Mouse (Mus musculus): ENCODE results near the gene Rab11fip4. TPM values are rescaled to one million over a fixed set of nuclear protein-coding genes. Genes with fewer than 3 reads are reported as not detected.

Gene Rab11fip4
- polyA plus RNA-seq, 1 experiment from 2014 or later, result 18.6 TPM

GRCm38 (mm10) chr11:79722811-79723210, 131.8 kb downstream of the Rab11fip4 start:
- H3K4me3 ChIP-seq, result no peak overlapping the region
- H3K36me3 ChIP-seq, result no peaks in the 10 kb centered on the region
- H3K9me3 ChIP-seq (replicated peaks), result no peaks in the 10 kb centered on the region
- 83% methylated on average over 5 of the region's 5 CpGs for WGBS
- no peak overlapping the region for H3K27ac ChIP-seq (replicated peaks)
- no peaks in the 10 kb centered on the region for H3K27me3 ChIP-seq (ENCODE audit: low read depth, poor library complexity, severe bottlenecking)
- no peak for DNase-seq (ENCODE audit: low spot score)
- peaks cover 15% of the 10 kb centered on the region for H3K4me1 ChIP-seq

GRCm38 (mm10) chr11:79725005-79725404, 134.0 kb downstream of the Rab11fip4 start:
- no peak for DNase-seq (ENCODE audit: low spot score)
- no peaks in the 10 kb centered on the region for H3K36me3 ChIP-seq
- H3K4me1 ChIP-seq, result peaks cover 8% of the 10 kb centered on the region
- no peak overlapping the region for H3K4me3 ChIP-seq
- no peaks in the 10 kb centered on the region for H3K27me3 ChIP-seq (ENCODE audit: low read depth, poor library complexity, severe bottlenecking)
- WGBS, result 93% methylated on average over 6 of the region's 6 CpGs
- no peak overlapping the region for H3K27ac ChIP-seq (replicated peaks)
- no peaks in the 10 kb centered on the region for H3K9me3 ChIP-seq (replicated peaks)

GRCm38 (mm10) chr11:79729231-79730047, 138.4 kb downstream of the Rab11fip4 start:
- H3K4me1 ChIP-seq, result no peaks in the 10 kb centered on the region
- 91% methylated on average over 13 of the region's 13 CpGs for WGBS
- H3K27me3 ChIP-seq (ENCODE audit: low read depth, poor library complexity, severe bottlenecking), result no peaks in the 10 kb centered on the region
- H3K27ac ChIP-seq (replicated peaks), result 0 out of 2 replicates have a peak overlapping the region, but pooled peaks have one; percentile 29
- 0 out of 2 replicates have a peak, but pooled peaks cover 2% of the 10 kb centered on the region for H3K36me3 ChIP-seq
- no peak overlapping the region for H3K4me3 ChIP-seq
- no peak for DNase-seq (ENCODE audit: low spot score)
- H3K9me3 ChIP-seq (replicated peaks), result no peaks in the 10 kb centered on the region

GRCm38 (mm10) chr11:79730462-79730861, 139.4 kb downstream of the Rab11fip4 start:
- no peak for DNase-seq (ENCODE audit: low spot score)
- Histone ChIP-seq H3K9me3 (replicated peaks) (no peaks in the 10 kb centered on the region), H3K27ac (replicated peaks) (no peak overlapping the region), H3K36me3 (0 out of 2 replicates have a peak, but pooled peaks cover 2% of the 10 kb centered on the region), H3K27me3 (ENCODE audit: low read depth, poor library complexity, severe bottlenecking) (no peaks in the 10 kb centered on the region), H3K4me3 (no peak overlapping the region), H3K4me1 (no peaks in the 10 kb centered on the region)
- 77% methylated on average over 2 of the region's 2 CpGs for WGBS

GRCm38 (mm10) chr11:79731476-79731875, 140.5 kb downstream of the Rab11fip4 start:
- 92% methylated on average over 5 of the region's 5 CpGs for WGBS
- Histone ChIP-seq H3K27me3 (ENCODE audit: low read depth, poor library complexity, severe bottlenecking) (no peaks in the 10 kb centered on the region), H3K4me3 (no peak overlapping the region), H3K36me3 (0 out of 2 replicates have a peak, but pooled peaks cover 2% of the 10 kb centered on the region), H3K4me1 (peaks cover 5% of the 10 kb centered on the region; the same call in 1 of the 2 replicates), H3K27ac (replicated peaks) (no peak overlapping the region), H3K9me3 (replicated peaks) (no peaks in the 10 kb centered on the region)
- no peak for DNase-seq (ENCODE audit: low spot score)

GRCm38 (mm10) chr11:79733013-79733412, 142.0 kb downstream of the Rab11fip4 start:
- Histone ChIP-seq H3K4me1 (peaks cover 20% of the 10 kb centered on the region), H3K9me3 (replicated peaks) (no peaks in the 10 kb centered on the region), H3K27me3 (ENCODE audit: low read depth, poor library complexity, severe bottlenecking) (no peaks in the 10 kb centered on the region), H3K4me3 (no peak overlapping the region), H3K27ac (replicated peaks) (no peak overlapping the region), H3K36me3 (0 out of 2 replicates have a peak, but pooled peaks cover 2% of the 10 kb centered on the region)
- 91% methylated on average over 6 of the region's 6 CpGs for WGBS
- no peak for DNase-seq (ENCODE audit: low spot score)

- Histone ChIP-seq H3K27ac (replicated peaks) (peak overlapping the region; percentile 50; the same call in 1 of the 2 replicates), H3K4me3 (no peak overlapping the region), H3K36me3 (0 out of 2 replicates have a peak, but pooled peaks cover 2% of the 10 kb centered on the region), H3K4me1 (peaks cover 28% of the 10 kb centered on the region), H3K9me3 (replicated peaks) (no peaks in the 10 kb centered on the region), H3K27me3 (ENCODE audit: low read depth, poor library complexity, severe bottlenecking) (no peaks in the 10 kb centered on the region)
- 92% methylated on average over 15 of the region's 15 CpGs for WGBS
- DNase-seq (ENCODE audit: low spot score), result no peak
Measured at GRCm38 (mm10) chr11:79736232-79737006, 145.4 kb downstream of the Rab11fip4 start.

GRCm38 (mm10) chr11:79737126-79737697, 146.2 kb downstream of the Rab11fip4 start:
- DNase-seq (ENCODE audit: low spot score), result no peak
- H3K27ac ChIP-seq (replicated peaks), result peak overlapping the region; percentile 50
- H3K4me3 ChIP-seq, result no peak overlapping the region
- no peaks in the 10 kb centered on the region for H3K36me3 ChIP-seq
- peaks cover 28% of the 10 kb centered on the region for H3K4me1 ChIP-seq
- WGBS, result 70% methylated on average over 12 of the region's 12 CpGs
- no peaks in the 10 kb centered on the region for H3K9me3 ChIP-seq (replicated peaks)
- H3K27me3 ChIP-seq (ENCODE audit: low read depth, poor library complexity, severe bottlenecking), result no peaks in the 10 kb centered on the region

- H3K27ac ChIP-seq (replicated peaks), result no peak overlapping the region
- H3K9me3 ChIP-seq (replicated peaks), result no peaks in the 10 kb centered on the region
- WGBS, result 89% methylated on average over 6 of the region's 6 CpGs
- H3K4me3 ChIP-seq, result no peak overlapping the region
- H3K36me3 ChIP-seq, result no peaks in the 10 kb centered on the region
- H3K4me1 ChIP-seq, result peaks cover 28% of the 10 kb centered on the region
- H3K27me3 ChIP-seq (ENCODE audit: low read depth, poor library complexity, severe bottlenecking), result no peaks in the 10 kb centered on the region
- DNase-seq (ENCODE audit: low spot score), result no peak
Measured at GRCm38 (mm10) chr11:79737865-79738502, 147.0 kb downstream of the Rab11fip4 start.

GRCm38 (mm10) chr11:79738725-79739558, 147.9 kb downstream of the Rab11fip4 start:
- 76% methylated on average over 19 of the region's 19 CpGs for WGBS
- Histone ChIP-seq H3K9me3 (replicated peaks) (no peaks in the 10 kb centered on the region), H3K36me3 (no peaks in the 10 kb centered on the region), H3K4me3 (no peak overlapping the region), H3K27me3 (ENCODE audit: low read depth, poor library complexity, severe bottlenecking) (no peaks in the 10 kb centered on the region), H3K27ac (replicated peaks) (peak overlapping the region; percentile 50; the same call in 1 of the 2 replicates), H3K4me1 (peaks cover 28% of the 10 kb centered on the region)
- no peak for DNase-seq (ENCODE audit: low spot score)

GRCm38 (mm10) chr11:79740740-79741512, 149.9 kb downstream of the Rab11fip4 start:
- H3K4me3 ChIP-seq, result no peak overlapping the region
- 89% methylated on average over 10 of the region's 10 CpGs for WGBS
- H3K27ac ChIP-seq (replicated peaks), result no peak overlapping the region; the same call in 1 of the 2 replicates
- DNase-seq (ENCODE audit: low spot score), result no peak
- H3K9me3 ChIP-seq (replicated peaks), result peaks cover 2% of the 10 kb centered on the region; the same call in 1 of the 2 replicates
- no peaks in the 10 kb centered on the region for H3K27me3 ChIP-seq (ENCODE audit: low read depth, poor library complexity, severe bottlenecking)
- H3K4me1 ChIP-seq, result peaks cover 28% of the 10 kb centered on the region
- no peaks in the 10 kb centered on the region for H3K36me3 ChIP-seq
